Mouse (Mus musculus) ES-E14 (cell line): ENCODE data around the gene Gm5065. TPM values are rescaled to one million over a fixed set of nuclear protein-coding genes. Genes with fewer than 3 reads are reported as not detected.

ENCODE experiments used
- DNase-seq: peaks from one replicate; pipeline ENCODE4 v3.0.0-alpha.2; 2013; ENCODE audit warnings: low read depth, low spot score
- H3K27ac ChIP-seq: 2 replicates; pipeline ENCODE4 v1.5.1; 2012; ENCODE audit warnings: low read depth, mild to moderate bottlenecking, low read length, moderate library complexity, mixed read lengths; ENCODE audit not compliant: poor library complexity, insufficient read depth, severe bottlenecking
- H3K36me3 ChIP-seq: 2 replicates; pipeline ENCODE4 v1.6.1; 2012; ENCODE audit warnings: mild to moderate bottlenecking, low read length, moderate library complexity, mixed read lengths; ENCODE audit not compliant: control insufficient read depth, poor library complexity, insufficient read depth, severe bottlenecking
- H3K4me1 ChIP-seq, 2 experiments: fragments of 150-350 bp in 1 of 2; sonication (generic) in 1 of 2; 2 replicates each; pipeline ENCODE4 v1.6.1; 2012; ENCODE audit warnings: low read length in 2 of 2, mild to moderate bottlenecking in 1 of 2, mixed read lengths in 1 of 2; ENCODE audit not compliant: control insufficient read depth in 2 of 2, insufficient read depth in 2 of 2, poor library complexity in 1 of 2
- H3K4me3 ChIP-seq, 2 experiments: fragments of 150-350 bp in 1 of 2; sonication (generic) in 1 of 2; 2 replicates each; pipeline ENCODE4 v1.5.1; 2012; ENCODE audit warnings: low read length in 2 of 2, low read depth in 1 of 2, mild to moderate bottlenecking in 1 of 2, mixed read lengths in 1 of 2; ENCODE audit not compliant: insufficient read depth in 1 of 2, poor library complexity in 1 of 2, severe bottlenecking in 1 of 2
- H3K9ac ChIP-seq: 2 replicates; pipeline ENCODE4 v1.6.1; 2012; ENCODE audit warnings: low read depth, mild to moderate bottlenecking, low read length, mixed read lengths; ENCODE audit not compliant: poor library complexity, insufficient read depth, severe bottlenecking
- H3K9me3 ChIP-seq: fragments of 150-350 bp; sonication (generic); 2 replicates; pipeline ENCODE4 v1.6.1; 2012; ENCODE audit warnings: low read depth, mild to moderate bottlenecking, low read length; ENCODE audit not compliant: control insufficient read depth, insufficient read depth
- CHD2 ChIP-seq: IDR thresholded peaks from 2 replicates; pipeline ENCODE4 v1.6.1; 2014; ENCODE audit warnings: mild to moderate bottlenecking, low read depth, low read length, inconsistent platforms
- HCFC1 ChIP-seq: IDR thresholded peaks from 2 replicates; pipeline ENCODE4 v1.6.1; 2012; ENCODE audit warnings: low read length, inconsistent platforms, borderline replicate concordance; ENCODE audit not compliant: insufficient read depth
- MAFK ChIP-seq: IDR thresholded peaks from 2 replicates; pipeline ENCODE4 v1.6.1; 2014; ENCODE audit warnings: mild to moderate bottlenecking, low read depth, low read length, inconsistent platforms; ENCODE audit not compliant: insufficient read depth
- ZC3H11A ChIP-seq: IDR thresholded peaks from 2 replicates; pipeline ENCODE4 v1.6.1; 2012; ENCODE audit warnings: low read depth, mild to moderate bottlenecking, inconsistent platforms, low read length, borderline replicate concordance
- ZNF384 ChIP-seq: IDR thresholded peaks from 2 replicates; pipeline ENCODE4 v1.6.1; 2012; ENCODE audit warnings: low read depth, low read length, inconsistent platforms
- in situ Hi-C, 2 experiments: fragments of 600-800 bp; cut with MboI; formaldehyde crosslinking; loops; one replicate each; pipeline ENCODE4 v1.15.1; 2025; ENCODE audit warnings: low sequenced_read_pairs in 2 of 2, inconsistent platforms in 1 of 2; ENCODE audit not compliant: unreplicated experiment in 2 of 2
- total RNA-seq: library from RNA; depleted of rRNA; stranded (reverse); fragments of 300-350 nt; gene quantifications from 2 replicates; pipeline ENCODE4 v1.2.3, GENCODE M21; 2012; rRNA removed

Gm5065 gene
- total RNA-seq = not detected in 2 replicates

DNA sequence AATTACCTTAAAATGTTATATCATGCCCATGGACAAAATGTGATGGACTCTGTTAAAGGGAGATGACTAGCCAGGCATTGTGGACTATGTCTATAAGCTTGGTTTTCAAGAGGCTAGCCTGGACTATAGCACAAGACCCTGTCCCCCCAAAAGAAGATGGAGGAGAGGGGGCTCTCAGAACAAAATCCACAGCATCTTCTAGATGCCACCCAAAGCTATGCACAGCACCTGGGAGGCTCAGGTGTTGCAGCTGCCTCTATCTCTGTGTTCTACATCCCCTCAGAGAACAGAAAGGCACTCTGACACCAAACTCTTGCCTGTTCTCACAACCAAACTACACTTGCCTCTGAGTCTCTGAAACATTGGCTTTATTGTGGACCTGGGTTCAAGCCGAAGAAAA is at the start of gene Gm5065:
TSS of gene Gm5065 (plus strand) at position 301 of the 400 bp plus-strand sequence.
- Histone ChIP-seq H3K4me3 (no peak within 1 kb of the TSS), H3K9me3 (no peaks in the 10 kb centered on the region), H3K4me1 (no peaks in the 10 kb centered on the region), H3K27ac (no peak within 1 kb of the TSS), H3K36me3 (no peaks in the 10 kb centered on the region), H3K9ac (no peak within 1 kb of the TSS)
- TF ChIP-seq HCFC1 = no peak
- TF ChIP-seq CHD2 = no peak
- no peak for TF ChIP-seq MAFK
- no peak for TF ChIP-seq ZC3H11A
- no peak for TF ChIP-seq ZNF384
- DNase-seq = no peak
- in situ Hi-C loops = no loop called here

GRCm38 (mm10) chr7:5327511-5327910 is 22.8 kb upstream of the Gm5065 start:
- no peak for DNase-seq
- Histone ChIP-seq H3K4me1 (no peaks in the 10 kb centered on the region), H3K36me3 (no peaks in the 10 kb centered on the region), H3K9me3 (no peaks in the 10 kb centered on the region), H3K9ac (no peak overlapping the region), H3K4me3 (no peak overlapping the region), H3K27ac (no peak overlapping the region)
- TF ChIP-seq ZC3H11A = no peak
- no peak for TF ChIP-seq HCFC1
- TF ChIP-seq MAFK = no peak
- no peak for TF ChIP-seq CHD2
- no peak for TF ChIP-seq ZNF384
- in situ Hi-C loops = no loop called here

GRCm38 (mm10) chr7:5350935-5351334 is 598 bp downstream of the Gm5065 start, which contains the start of gene Nlrp2:
TSS of gene Nlrp2 (minus strand) at chr7:5351035.
- Histone ChIP-seq H3K4me1 (no peaks in the 10 kb centered on the region), H3K4me3 (no peak within 1 kb of the TSS), H3K9me3 (no peaks in the 10 kb centered on the region), H3K9ac (no peak within 1 kb of the TSS), H3K36me3 (no peaks in the 10 kb centered on the region), H3K27ac (no peak within 1 kb of the TSS)
- DNase-seq = no peak
- in situ Hi-C loops = no loop called here
- TF ChIP-seq CHD2 (no peak), ZNF384 (no peak), ZC3H11A (no peak), MAFK (no peak), HCFC1 (no peak)

GRCm38 (mm10) chr7:5363599-5363998 is 13.3 kb downstream of the Gm5065 start:
- DNase-seq = no peak
- in situ Hi-C loops = no loop called here
- Histone ChIP-seq H3K36me3 (no peaks in the 10 kb centered on the region), H3K4me3 (no peak overlapping the region), H3K4me1 (no peaks in the 10 kb centered on the region), H3K9ac (no peak overlapping the region), H3K27ac (no peak overlapping the region), H3K9me3 (no peaks in the 10 kb centered on the region)
- TF ChIP-seq CHD2 (no peak), HCFC1 (no peak), ZNF384 (no peak), ZC3H11A (no peak), MAFK (no peak)

- H3K4me3 ChIP-seq = no peak overlapping the region
- no peaks in the 10 kb centered on the region for H3K4me1 ChIP-seq
- no peaks in the 10 kb centered on the region for H3K36me3 ChIP-seq
- no peaks in the 10 kb centered on the region for H3K9me3 ChIP-seq
- H3K9ac ChIP-seq = no peak overlapping the region
- no peak for DNase-seq
- in situ Hi-C loops = no loop called here
- TF ChIP-seq CHD2 (no peak), HCFC1 (no peak), ZNF384 (no peak), MAFK (no peak), ZC3H11A (no peak)
- no peak overlapping the region for H3K27ac ChIP-seq
These were observed 16.4 kb downstream of the Gm5065 start for GRCm38 (mm10) chr7:5366724-5367123.
